Mouse (Mus musculus) forebrain, embryonic 13.5 days (tissue): Measurements from ENCODE around the gene Slco4a1. TPM values are rescaled to one million over a fixed set of nuclear protein-coding genes. Genes with fewer than 3 reads are reported as not detected.
A peak's percentile ranks its signal among the peaks of the same experiment; 100 is the strongest.

Experiments
- ATAC-seq: fragments of 200-750 bp; cut with Nextera tagmentation; 2 replicates; pipeline ENCODE4 v1.8.0; 2017
- H3K27ac ChIP-seq: fragments of 300-500 bp; sonication (generic); 2 replicates; pipeline ENCODE4 v1.5.1; 2015; ENCODE audit warnings: inconsistent platforms, mild to moderate bottlenecking, moderate library complexity
- H3K27me3 ChIP-seq: fragments of 300-500 bp; sonication (generic); 2 replicates; pipeline ENCODE4 v1.6.1; 2015; ENCODE audit warnings: mild to moderate bottlenecking, inconsistent platforms
- H3K36me3 ChIP-seq: fragments of 300-500 bp; sonication (generic); 2 replicates; pipeline ENCODE4 v1.6.1; 2015; ENCODE audit warnings: mild to moderate bottlenecking, inconsistent platforms; ENCODE audit not compliant: poor library complexity, severe bottlenecking
- H3K4me1 ChIP-seq: fragments of 300-500 bp; sonication (generic); 2 replicates; pipeline ENCODE4 v1.6.1; 2015; ENCODE audit warnings: inconsistent platforms
- H3K4me2 ChIP-seq: fragments of 300-500 bp; sonication (generic); 2 replicates; pipeline ENCODE4 v1.6.1; 2015; ENCODE audit warnings: inconsistent platforms, mild to moderate bottlenecking, moderate library complexity
- H3K4me3 ChIP-seq: fragments of 300-500 bp; sonication (generic); 2 replicates; pipeline ENCODE4 v1.5.1; 2015; ENCODE audit warnings: mild to moderate bottlenecking, inconsistent platforms
- H3K9ac ChIP-seq: fragments of 300-500 bp; sonication (generic); 2 replicates; pipeline ENCODE4 v1.6.1; 2015; ENCODE audit warnings: mild to moderate bottlenecking, inconsistent platforms
- H3K9me3 ChIP-seq: fragments of 300-500 bp; sonication (generic); replicated peaks from 2 replicates; pipeline ENCODE4 v1.6.1; 2016; ENCODE audit warnings: inconsistent platforms
- WGBS: fragments of 180-500 bp; shearing (Covaris S2); methylation state at CpG from one replicate; pipeline ENCODE4 v1.1.7; 2015; 5-methylcytosine and 5-hydroxymethylcytosine counted together
- polyA plus RNA-seq: library from polyadenylated mRNA; unstranded; fragments of >200 nt; fragmentation: Nextera tagmentation; extraction: Ambion mirVana; gene quantifications from 2 replicates; pipeline ENCODE4 v1.2.1, GENCODE M21; 2015

Gene Slco4a1
- polyA plus RNA-seq, 1 experiment from 2014 or later: 1.1 TPM

DNA sequence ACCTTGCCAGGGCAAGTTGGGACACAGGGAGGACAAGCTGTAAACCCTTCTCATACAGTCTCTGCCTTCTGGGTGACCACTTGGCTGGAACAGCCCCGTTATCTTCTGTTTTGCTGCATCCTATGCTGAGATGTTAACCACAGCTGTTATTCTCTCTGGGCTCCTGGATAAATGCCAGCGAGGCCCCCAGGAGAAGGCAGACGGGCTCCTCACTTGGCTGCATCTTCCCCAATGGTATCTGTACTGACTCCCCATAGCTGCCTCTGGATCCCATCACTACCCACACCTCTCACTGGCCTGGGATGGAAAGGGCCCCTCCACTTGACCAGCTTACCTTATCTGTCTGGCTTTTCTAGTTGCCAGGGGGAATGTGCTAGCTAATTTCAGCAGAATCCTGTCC, 57.0 kb downstream of the Slco4a1 start:
- 56% methylated on average over 3 of the region's 3 CpGs for WGBS
- Histone ChIP-seq H3K4me2 (no peak overlapping the region), H3K9ac (no peak overlapping the region), H3K27me3 (peaks cover 13% of the 10 kb centered on the region; the same call in 1 of the 2 replicates), H3K9me3 (no peaks in the 10 kb centered on the region), H3K4me3 (no peak overlapping the region), H3K27ac (no peak overlapping the region), H3K36me3 (no peaks in the 10 kb centered on the region), H3K4me1 (peaks cover 35% of the 10 kb centered on the region)
- no peak for ATAC-seq

DNA sequence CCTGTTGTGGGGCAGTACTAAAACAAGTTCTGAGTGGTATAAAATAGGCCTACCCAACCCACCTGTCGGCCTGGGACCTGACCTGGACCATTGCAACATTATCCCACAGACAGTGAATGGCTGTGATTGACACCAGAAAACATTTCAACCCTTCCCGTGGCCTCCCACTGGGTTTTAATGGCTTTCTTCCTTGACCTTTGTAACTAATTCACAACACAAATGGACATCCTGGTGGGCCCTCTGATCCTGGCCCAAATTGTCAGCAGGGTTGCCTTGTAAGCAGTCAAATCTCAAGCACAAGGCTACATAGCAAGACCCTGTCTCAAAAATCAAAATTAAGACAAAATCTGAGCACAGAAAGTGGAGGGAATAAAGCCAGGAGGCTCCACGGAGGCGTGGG, 57.8 kb downstream of the Slco4a1 start:
- Histone ChIP-seq H3K27me3 (peaks cover 13% of the 10 kb centered on the region; the same call in 1 of the 2 replicates), H3K9me3 (no peaks in the 10 kb centered on the region), H3K4me1 (peaks cover 29% of the 10 kb centered on the region), H3K9ac (no peak overlapping the region), H3K4me2 (no peak overlapping the region), H3K36me3 (no peaks in the 10 kb centered on the region), H3K4me3 (no peak overlapping the region), H3K27ac (no peak overlapping the region)
- ATAC-seq: no peak
- WGBS: 28% methylated on average over 4 of the region's 4 CpGs

DNA sequence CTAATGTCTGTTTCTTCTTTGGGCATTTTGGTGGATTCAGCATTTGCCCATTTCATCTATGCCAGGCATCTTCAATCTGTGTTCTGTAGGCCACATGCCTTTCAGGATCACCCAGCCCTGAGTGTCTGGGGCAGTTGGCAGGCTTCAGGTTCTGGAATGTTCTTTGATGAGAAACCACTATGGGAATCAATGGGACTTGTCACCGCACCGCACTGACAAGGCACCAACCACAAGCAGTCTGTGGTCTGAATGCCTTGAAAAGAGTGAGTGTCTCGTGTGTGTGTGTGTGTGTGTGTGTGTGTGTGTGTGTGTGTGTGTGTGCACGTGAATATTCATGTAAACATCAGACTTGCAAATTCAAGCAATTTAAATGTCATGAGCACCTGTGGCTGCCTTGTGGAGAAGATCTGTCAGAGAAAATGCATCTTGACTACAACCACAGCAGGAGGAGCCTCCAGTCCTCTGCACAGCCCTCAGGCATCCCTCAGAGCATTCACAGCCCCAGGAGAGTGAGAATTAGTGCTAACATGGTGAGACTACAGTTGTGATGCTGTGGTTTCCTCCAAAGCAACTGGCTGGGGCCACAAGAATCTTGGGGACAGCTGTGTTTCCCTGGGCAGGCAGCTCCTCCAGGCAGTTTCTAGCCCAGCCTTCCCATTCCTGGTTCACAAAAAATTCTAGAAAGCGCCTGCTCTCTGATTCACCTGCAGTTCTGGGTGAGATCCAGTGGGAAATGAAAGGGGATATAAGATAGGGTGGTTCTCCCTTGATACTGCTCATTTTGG, 65.6 kb downstream of the Slco4a1 start:
- peak; percentile 53; the same call in 1 of the 2 replicates for ATAC-seq
- H3K9me3 ChIP-seq: no peaks in the 10 kb centered on the region
- H3K9ac ChIP-seq: no peak overlapping the region
- H3K4me2 ChIP-seq: no peak overlapping the region
- H3K27ac ChIP-seq: no peak overlapping the region
- no peaks in the 10 kb centered on the region for H3K36me3 ChIP-seq
- peaks cover 8% of the 10 kb centered on the region for H3K4me1 ChIP-seq
- H3K4me3 ChIP-seq: no peak overlapping the region
- WGBS: 46% methylated on average over 5 of the region's 5 CpGs
- H3K27me3 ChIP-seq: peaks cover 20% of the 10 kb centered on the region

DNA sequence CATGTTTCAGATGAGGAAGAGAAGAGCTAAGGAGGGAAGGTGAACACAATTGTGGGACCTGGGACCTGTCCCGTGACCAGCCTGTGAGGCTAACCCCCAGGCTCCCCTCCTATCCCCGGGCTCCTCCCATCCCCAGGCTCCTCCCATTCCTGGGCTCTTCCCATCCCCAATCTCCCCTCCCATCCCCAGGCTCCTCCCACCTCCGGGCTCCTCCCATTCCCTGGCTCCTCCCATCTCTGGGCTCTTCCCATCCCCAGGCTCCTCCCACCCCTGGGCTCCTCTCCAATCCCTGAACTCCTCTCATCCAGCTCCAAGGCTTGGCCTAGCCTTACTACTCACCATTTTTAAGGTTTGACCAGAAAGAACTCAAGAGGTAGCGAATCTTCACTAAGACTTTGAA, 66.8 kb downstream of the Slco4a1 start:
- H3K27ac ChIP-seq: no peak overlapping the region
- no peaks in the 10 kb centered on the region for H3K36me3 ChIP-seq
- peaks cover 14% of the 10 kb centered on the region for H3K4me1 ChIP-seq
- WGBS: 84% methylated on average over 4 of the region's 4 CpGs
- no peak overlapping the region for H3K4me2 ChIP-seq
- no peak overlapping the region for H3K9ac ChIP-seq
- H3K9me3 ChIP-seq: no peaks in the 10 kb centered on the region
- peaks cover 28% of the 10 kb centered on the region for H3K27me3 ChIP-seq
- ATAC-seq: no peak
- no peak overlapping the region for H3K4me3 ChIP-seq

Other genes starting within 250 kb of the Slco4a1 start
- gene Lama5, start 230.4 kb upstream of the Slco4a1 start, polyA plus RNA-seq: 3.4 and 5.0 TPM in 2 replicates
- 483 and 550 TPM in 2 replicates for gene Rps21, start 198.9 kb upstream of the Slco4a1 start, polyA plus RNA-seq
- gene Cables2, start 182.7 kb upstream of the Slco4a1 start, polyA plus RNA-seq: 11.0 and 12.7 TPM in 2 replicates
- not detected in 2 replicates for gene Rbbp8nl, start 166.4 kb upstream of the Slco4a1 start, polyA plus RNA-seq
- gene Gata5, start 121.5 kb upstream of the Slco4a1 start, polyA plus RNA-seq: not detected in 2 replicates
- 2.2 and 2.3 TPM in 2 replicates for gene Ntsr1, start 43.7 kb downstream of the Slco4a1 start, polyA plus RNA-seq
- gene Mrgbp, start 125.1 kb downstream of the Slco4a1 start, polyA plus RNA-seq: 50.7 and 53.6 TPM in 2 replicates
- 79.8 and 85.4 TPM in 2 replicates for gene Ogfr, start 133.0 kb downstream of the Slco4a1 start, polyA plus RNA-seq
- gene Col9a3, start 141.5 kb downstream of the Slco4a1 start, polyA plus RNA-seq: 17.4 and 21.9 TPM in 2 replicates
- 0.08 TPM in 1 of 2 replicates, not detected in the other for gene Tcfl5, start 186.5 kb downstream of the Slco4a1 start, polyA plus RNA-seq